Mouse (Mus musculus): Measurements from ENCODE around the gene Galt. TPM values are rescaled to one million over a fixed set of nuclear protein-coding genes. Genes with fewer than 3 reads are reported as not detected.

Gene Galt
- polyA plus RNA-seq, 1 experiment from 2014 or later = 37.5 TPM

Other genes starting within 250 kb of the Galt start
- 6.3 and 6.4 TPM in 2 replicates for gene 1110017D15Rik, start 237.9 kb upstream of the Galt start, polyA plus RNA-seq (2014; fragmentation: Nextera tagmentation; extraction: Ambion mirVana)
- 2.3 and 4.3 TPM in 2 replicates for gene Fam219a, start 185.7 kb upstream of the Galt start, polyA plus RNA-seq (2014; fragmentation: Nextera tagmentation; extraction: Ambion mirVana)
- 0.21 and 1.5 TPM in 2 replicates for gene Dnaic1, start 185.5 kb upstream of the Galt start, polyA plus RNA-seq (2014; fragmentation: Nextera tagmentation; extraction: Ambion mirVana)
- gene Enho, start 114.9 kb upstream of the Galt start, polyA plus RNA-seq (2014; fragmentation: Nextera tagmentation; extraction: Ambion mirVana) = 19.9 and 24.5 TPM in 2 replicates
- gene Cntfr, start 58.1 kb upstream of the Galt start, polyA plus RNA-seq (2014; fragmentation: Nextera tagmentation; extraction: Ambion mirVana) = 8.8 and 9.8 TPM in 2 replicates
- 199 and 201 TPM in 2 replicates for gene Il11ra1, start 55.2 kb upstream of the Galt start, polyA plus RNA-seq (2014; fragmentation: Nextera tagmentation; extraction: Ambion mirVana)
- 89.4 and 101 TPM in 2 replicates for gene Rpp25l, start 41.7 kb upstream of the Galt start, polyA plus RNA-seq (2014; fragmentation: Nextera tagmentation; extraction: Ambion mirVana)
- gene Dctn3, start 32.1 kb upstream of the Galt start, polyA plus RNA-seq (2014; fragmentation: Nextera tagmentation; extraction: Ambion mirVana) = 119 and 128 TPM in 2 replicates
- 0.42 TPM in 1 of 2 replicates, not detected in the other for gene Arid3c, start 24.1 kb upstream of the Galt start, polyA plus RNA-seq (2014; fragmentation: Nextera tagmentation; extraction: Ambion mirVana)
- gene Sigmar1, start 929 bp downstream of the Galt start, polyA plus RNA-seq (2014; fragmentation: Nextera tagmentation; extraction: Ambion mirVana) = 73.4 and 83.8 TPM in 2 replicates
- 47.7 and 49.3 TPM in 2 replicates for gene Ccl27a, start 19.0 kb downstream of the Galt start, polyA plus RNA-seq (2014; fragmentation: Nextera tagmentation; extraction: Ambion mirVana)
- 5.2 and 9.4 TPM in 2 replicates for gene Gm21541, start 148.4 kb downstream of the Galt start, polyA plus RNA-seq (2014; fragmentation: Nextera tagmentation; extraction: Ambion mirVana)
- 1.5 and 2.0 TPM in 2 replicates for gene Gm20878, start 186.3 kb downstream of the Galt start, polyA plus RNA-seq (2014; fragmentation: Nextera tagmentation; extraction: Ambion mirVana)
- gene Fam205a4, start 210.8 kb downstream of the Galt start, polyA plus RNA-seq (2014; fragmentation: Nextera tagmentation; extraction: Ambion mirVana) = not detected in 2 replicates